Mouse (Mus musculus): ENCODE results near the gene Ing1. TPM values are rescaled to one million over a fixed set of nuclear protein-coding genes. Genes with fewer than 3 reads are reported as not detected.

Gene Ing1
- polyA plus RNA-seq, 1 experiment from 2014 or later, result 44.7 TPM

DNA sequence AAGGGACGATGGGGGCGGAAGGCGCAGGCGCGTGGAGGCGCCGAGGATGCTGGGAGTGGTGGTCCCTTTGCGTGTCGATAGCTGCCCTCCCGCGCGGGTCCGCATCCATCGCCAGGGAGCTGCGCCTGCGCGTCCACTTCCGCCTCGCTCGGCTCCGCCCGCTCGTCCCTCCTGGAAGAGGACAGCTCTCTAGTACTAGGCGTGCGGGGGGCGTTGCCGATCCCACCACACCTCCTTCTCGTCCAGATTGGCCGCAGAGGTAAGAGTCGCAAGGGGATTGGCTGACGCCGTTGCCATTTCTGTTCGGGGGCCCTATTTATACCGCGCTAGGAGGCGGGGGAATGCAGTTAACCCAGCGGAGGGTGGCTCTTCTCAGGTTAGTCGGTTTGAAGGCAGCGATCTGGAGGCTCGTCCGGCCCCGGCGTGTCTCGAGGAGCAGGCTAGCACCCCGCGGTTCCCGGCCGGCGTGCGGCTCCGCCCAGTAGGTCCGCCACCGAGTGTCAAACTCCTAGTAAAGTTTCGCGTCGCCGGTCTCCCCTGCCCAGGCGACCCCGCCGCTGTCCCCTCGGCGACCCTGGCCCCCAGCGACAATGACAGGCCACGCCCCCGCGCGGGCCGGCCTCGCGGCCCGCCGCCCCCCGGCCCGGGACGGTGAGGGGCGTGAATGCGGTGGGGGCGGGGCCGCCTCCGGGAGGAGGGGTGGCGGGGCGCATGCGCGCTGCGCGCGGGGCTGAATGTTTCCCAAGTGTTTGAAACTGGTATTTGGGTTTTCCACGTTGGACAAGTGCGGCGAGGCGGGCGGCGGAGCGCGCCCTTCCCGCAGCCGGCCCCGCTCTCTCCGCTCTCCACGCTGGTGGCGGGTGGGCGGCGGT, 585 bp downstream of the Ing1 start:
- H3K27me3 ChIP-seq (ENCODE audit: control insufficient read depth, insufficient read depth, low read length), result no peaks in the 10 kb centered on the region
- H3K9me3 ChIP-seq (ENCODE audit: control insufficient read depth, low read length), result no peaks in the 10 kb centered on the region
- peak overlapping the region; percentile 67 for H3K4me2 ChIP-seq (ENCODE audit: low read length)
- no peaks in the 10 kb centered on the region for H3K36me3 ChIP-seq (ENCODE audit: control insufficient read depth, insufficient read depth, low read length)
- ATAC-seq (ENCODE audit: low FRiP score, low TSS enrichment) (peak; percentile 88), DNase-seq (peak; percentile 100)
- peak overlapping the region; percentile 93 for H3K9ac ChIP-seq (replicated peaks; ENCODE audit: low read length)
- H3K4me1 ChIP-seq (ENCODE audit: control insufficient read depth, insufficient read depth, low read length), result peaks cover 18% of the 10 kb centered on the region
- H3K27ac ChIP-seq (replicated peaks; ENCODE audit: low read depth, low read length), result peak overlapping the region; percentile 100
- peak overlapping the region; percentile 91 for H3K4me3 ChIP-seq (replicated peaks; ENCODE audit: low read depth, low read length)
- under 1% methylated on average over 101 of the region's 103 CpGs for WGBS

GRCm38 (mm10) chr8:11556691-11557423, 1.5 kb downstream of the Ing1 start:
- Histone ChIP-seq H3K27ac (replicated peaks; ENCODE audit: low read depth, low read length) (peak overlapping the region; percentile 100), H3K36me3 (ENCODE audit: control insufficient read depth, insufficient read depth, low read length) (peaks cover 6% of the 10 kb centered on the region), H3K4me1 (ENCODE audit: control insufficient read depth, insufficient read depth, low read length) (peaks cover 16% of the 10 kb centered on the region), H3K4me3 (replicated peaks; ENCODE audit: low read depth, low read length) (peak overlapping the region; percentile 91), H3K9me3 (ENCODE audit: control insufficient read depth, low read length) (no peaks in the 10 kb centered on the region), H3K27me3 (ENCODE audit: control insufficient read depth, insufficient read depth, low read length) (no peaks in the 10 kb centered on the region), H3K4me2 (ENCODE audit: low read length) (peak overlapping the region; percentile 67), H3K9ac (replicated peaks; ENCODE audit: low read length) (peak overlapping the region; percentile 93)
- ATAC-seq (ENCODE audit: low FRiP score, low TSS enrichment) (no peak), DNase-seq (peak; percentile 74)
- under 1% methylated on average over 80 of the region's 85 CpGs for WGBS

DNA sequence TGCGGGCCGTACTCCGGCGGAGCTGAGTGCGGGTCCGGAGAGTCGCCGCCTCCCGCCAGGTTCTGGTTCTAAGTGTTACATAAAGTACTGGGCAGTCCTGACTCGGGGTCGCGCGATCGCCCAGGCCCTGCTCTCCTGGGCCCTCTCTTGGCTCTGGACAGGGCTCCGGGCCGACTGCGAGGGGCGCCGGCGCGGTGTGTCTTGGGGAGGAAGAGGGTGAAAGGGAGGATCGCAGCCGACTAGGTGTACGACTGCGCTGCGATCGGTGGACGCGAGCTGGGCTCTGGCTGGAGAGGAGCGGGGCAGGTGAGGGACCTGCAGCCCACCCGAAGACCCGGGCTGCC, 2.0 kb downstream of the Ing1 start:
- Histone ChIP-seq H3K9ac (replicated peaks; ENCODE audit: low read length) (peak overlapping the region; percentile 93), H3K27ac (replicated peaks; ENCODE audit: low read depth, low read length) (peak overlapping the region; percentile 100), H3K4me2 (ENCODE audit: low read length) (peak overlapping the region; percentile 67), H3K36me3 (ENCODE audit: control insufficient read depth, insufficient read depth, low read length) (peaks cover 11% of the 10 kb centered on the region), H3K4me1 (ENCODE audit: control insufficient read depth, insufficient read depth, low read length) (peaks cover 16% of the 10 kb centered on the region), H3K4me3 (replicated peaks; ENCODE audit: low read depth, low read length) (peak overlapping the region; percentile 91), H3K27me3 (ENCODE audit: control insufficient read depth, insufficient read depth, low read length) (no peaks in the 10 kb centered on the region), H3K9me3 (ENCODE audit: control insufficient read depth, low read length) (no peaks in the 10 kb centered on the region)
- WGBS, result under 1% methylated on average over 32 of the region's 32 CpGs
- no peak for DNase-seq
- ATAC-seq (ENCODE audit: low FRiP score, low TSS enrichment), result no peak

DNA sequence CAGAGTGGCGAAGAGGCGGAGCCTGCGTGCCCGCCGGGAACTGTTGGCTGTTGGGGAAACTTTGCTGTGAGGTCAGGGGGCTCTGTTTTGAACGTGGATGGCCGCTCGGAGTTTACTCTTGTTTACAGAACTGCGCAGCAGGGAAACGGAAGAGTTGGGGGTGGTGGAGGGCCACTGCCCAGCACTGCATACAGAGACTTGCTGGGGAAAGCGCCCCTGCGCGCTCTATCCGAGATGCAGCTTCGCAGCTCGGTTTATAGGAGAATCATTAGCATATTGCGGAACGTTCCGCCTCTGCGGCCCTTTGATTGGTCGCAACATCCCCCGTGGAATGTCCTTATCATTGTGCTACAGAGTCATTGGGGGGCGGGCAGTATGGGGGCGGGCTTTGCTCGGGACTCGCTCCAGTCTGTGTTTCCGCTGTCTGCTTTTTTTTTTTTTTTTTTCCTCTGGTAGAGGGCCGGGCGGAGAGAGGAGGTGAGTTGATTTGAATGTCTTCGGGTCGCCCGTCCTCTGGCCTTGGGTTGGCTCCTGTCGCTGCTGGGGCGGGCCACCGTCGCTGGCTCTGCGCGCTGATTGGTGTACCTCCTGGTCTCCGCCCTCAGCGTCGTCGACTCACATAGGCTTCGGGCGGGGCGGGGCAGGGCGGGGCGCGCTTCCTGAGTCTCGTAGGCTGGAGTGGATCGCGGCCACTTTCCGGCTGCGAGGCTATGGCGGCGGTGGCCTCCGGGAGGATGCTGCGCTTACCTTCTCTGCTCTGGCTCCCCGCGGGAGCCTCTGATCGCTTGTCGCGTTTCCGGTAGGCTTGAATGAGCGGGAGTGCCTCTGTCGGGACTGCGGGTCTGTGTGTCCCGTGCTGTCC, 2.6 kb downstream of the Ing1 start:
- WGBS, result 0% methylated on average over 67 of the region's 67 CpGs
- Histone ChIP-seq H3K4me2 (ENCODE audit: low read length) (peak overlapping the region; percentile 67), H3K4me1 (ENCODE audit: control insufficient read depth, insufficient read depth, low read length) (peaks cover 16% of the 10 kb centered on the region), H3K9ac (replicated peaks; ENCODE audit: low read length) (peak overlapping the region; percentile 93), H3K27ac (replicated peaks; ENCODE audit: low read depth, low read length) (peak overlapping the region; percentile 100), H3K36me3 (ENCODE audit: control insufficient read depth, insufficient read depth, low read length) (peaks cover 11% of the 10 kb centered on the region), H3K9me3 (ENCODE audit: control insufficient read depth, low read length) (no peaks in the 10 kb centered on the region), H3K27me3 (ENCODE audit: control insufficient read depth, insufficient read depth, low read length) (no peaks in the 10 kb centered on the region), H3K4me3 (replicated peaks; ENCODE audit: low read depth, low read length) (peak overlapping the region; percentile 91)
- peak; percentile 78 for ATAC-seq (ENCODE audit: low FRiP score, low TSS enrichment)
- peak; percentile 97 for DNase-seq

GRCm38 (mm10) chr8:11559511-11559910, 4.1 kb downstream of the Ing1 start:
- no peak for DNase-seq
- no peak overlapping the region for H3K4me3 ChIP-seq (replicated peaks; ENCODE audit: low read depth, low read length)
- peaks cover 26% of the 10 kb centered on the region for H3K36me3 ChIP-seq (ENCODE audit: control insufficient read depth, insufficient read depth, low read length)
- ATAC-seq (ENCODE audit: low FRiP score, low TSS enrichment), result no peak
- no peak overlapping the region for H3K27ac ChIP-seq (replicated peaks; ENCODE audit: low read depth, low read length)
- peaks cover 10% of the 10 kb centered on the region for H3K4me1 ChIP-seq (ENCODE audit: control insufficient read depth, insufficient read depth, low read length)
- peak overlapping the region; percentile 67 for H3K4me2 ChIP-seq (ENCODE audit: low read length)
- 85% methylated on average over 3 of the region's 3 CpGs for WGBS
- H3K9me3 ChIP-seq (ENCODE audit: control insufficient read depth, low read length), result no peaks in the 10 kb centered on the region
- no peak overlapping the region for H3K9ac ChIP-seq (replicated peaks; ENCODE audit: low read length)
- no peaks in the 10 kb centered on the region for H3K27me3 ChIP-seq (ENCODE audit: control insufficient read depth, insufficient read depth, low read length)

- Histone ChIP-seq H3K9ac (replicated peaks; ENCODE audit: low read length) (no peak overlapping the region), H3K36me3 (ENCODE audit: control insufficient read depth, insufficient read depth, low read length) (peaks cover 32% of the 10 kb centered on the region), H3K4me3 (replicated peaks; ENCODE audit: low read depth, low read length) (no peak overlapping the region), H3K4me1 (ENCODE audit: control insufficient read depth, insufficient read depth, low read length) (peaks cover 8% of the 10 kb centered on the region), H3K4me2 (ENCODE audit: low read length) (no peak overlapping the region), H3K27ac (replicated peaks; ENCODE audit: low read depth, low read length) (no peak overlapping the region), H3K9me3 (ENCODE audit: control insufficient read depth, low read length) (no peaks in the 10 kb centered on the region), H3K27me3 (ENCODE audit: control insufficient read depth, insufficient read depth, low read length) (no peaks in the 10 kb centered on the region)
- DNase-seq (no peak), ATAC-seq (ENCODE audit: low FRiP score, low TSS enrichment) (no peak)
- 81% methylated on average over 9 of the region's 9 CpGs for WGBS
These were observed 4.8 kb downstream of the Ing1 start for GRCm38 (mm10) chr8:11560220-11560619.

- H3K4me1 ChIP-seq (ENCODE audit: control insufficient read depth, insufficient read depth, low read length), result peaks cover 2% of the 10 kb centered on the region; the same call in 1 of the 2 replicates
- DNase-seq (no peak), ATAC-seq (ENCODE audit: low FRiP score, low TSS enrichment) (no peak)
- H3K9me3 ChIP-seq (ENCODE audit: control insufficient read depth, low read length), result no peaks in the 10 kb centered on the region
- H3K9ac ChIP-seq (replicated peaks; ENCODE audit: low read length), result no peak overlapping the region
- H3K4me2 ChIP-seq (ENCODE audit: low read length), result no peak overlapping the region
- no peaks in the 10 kb centered on the region for H3K27me3 ChIP-seq (ENCODE audit: control insufficient read depth, insufficient read depth, low read length)
- H3K27ac ChIP-seq (replicated peaks; ENCODE audit: low read depth, low read length), result no peak overlapping the region
- peaks cover 54% of the 10 kb centered on the region for H3K36me3 ChIP-seq (ENCODE audit: control insufficient read depth, insufficient read depth, low read length)
- H3K4me3 ChIP-seq (replicated peaks; ENCODE audit: low read depth, low read length), result no peak overlapping the region
- WGBS, result 83% methylated on average over 5 of the region's 5 CpGs
These were observed 8.9 kb downstream of the Ing1 start for GRCm38 (mm10) chr8:11564236-11564635.

DNA sequence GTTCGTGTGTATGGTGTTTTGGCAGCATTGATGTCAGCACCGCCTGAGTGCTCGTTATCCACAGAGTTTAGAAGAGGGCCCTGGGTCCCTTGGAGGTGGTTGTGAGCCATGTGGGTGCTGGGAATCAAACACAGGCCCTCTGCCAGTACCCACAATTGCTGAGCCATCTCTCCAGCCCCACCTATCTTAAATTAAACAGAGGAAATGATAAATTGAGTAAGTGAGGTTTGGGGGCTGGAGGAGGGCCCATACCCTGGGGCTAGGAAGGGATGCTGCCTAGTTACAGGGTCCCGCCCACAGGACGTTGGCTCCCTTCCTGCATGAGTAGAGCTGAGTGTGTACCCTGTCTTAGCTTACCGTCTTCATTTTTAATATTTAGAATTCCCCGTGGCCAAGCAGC, 9.3 kb downstream of the Ing1 start:
- no peak overlapping the region for H3K4me2 ChIP-seq (ENCODE audit: low read length)
- no peaks in the 10 kb centered on the region for H3K9me3 ChIP-seq (ENCODE audit: control insufficient read depth, low read length)
- H3K27me3 ChIP-seq (ENCODE audit: control insufficient read depth, insufficient read depth, low read length), result no peaks in the 10 kb centered on the region
- no peak for ATAC-seq (ENCODE audit: low FRiP score, low TSS enrichment)
- 91% methylated on average over 7 of the region's 7 CpGs for whole genome bisulfite sequencing
- no peak for DNase-seq
- H3K27ac ChIP-seq (replicated peaks; ENCODE audit: low read depth, low read length), result no peak overlapping the region
- H3K9ac ChIP-seq (replicated peaks; ENCODE audit: low read length), result no peak overlapping the region
- H3K36me3 ChIP-seq (ENCODE audit: control insufficient read depth, insufficient read depth, low read length), result peaks cover 54% of the 10 kb centered on the region
- H3K4me1 ChIP-seq (ENCODE audit: control insufficient read depth, insufficient read depth, low read length), result no peaks in the 10 kb centered on the region
- no peak overlapping the region for H3K4me3 ChIP-seq (replicated peaks; ENCODE audit: low read depth, low read length)
